Mouse (Mus musculus) frontal cortex, postnatal 10 days (tissue): ENCODE data around the gene Il6ra.

Experiments
- DNase-seq, 2 experiments: peaks; one replicate each; pipeline ENCODE4 v3.0.0; 2022; ENCODE audit warnings: low spot score in 2 of 2, mixed read lengths in 1 of 2

Gene Il6ra

DNA sequence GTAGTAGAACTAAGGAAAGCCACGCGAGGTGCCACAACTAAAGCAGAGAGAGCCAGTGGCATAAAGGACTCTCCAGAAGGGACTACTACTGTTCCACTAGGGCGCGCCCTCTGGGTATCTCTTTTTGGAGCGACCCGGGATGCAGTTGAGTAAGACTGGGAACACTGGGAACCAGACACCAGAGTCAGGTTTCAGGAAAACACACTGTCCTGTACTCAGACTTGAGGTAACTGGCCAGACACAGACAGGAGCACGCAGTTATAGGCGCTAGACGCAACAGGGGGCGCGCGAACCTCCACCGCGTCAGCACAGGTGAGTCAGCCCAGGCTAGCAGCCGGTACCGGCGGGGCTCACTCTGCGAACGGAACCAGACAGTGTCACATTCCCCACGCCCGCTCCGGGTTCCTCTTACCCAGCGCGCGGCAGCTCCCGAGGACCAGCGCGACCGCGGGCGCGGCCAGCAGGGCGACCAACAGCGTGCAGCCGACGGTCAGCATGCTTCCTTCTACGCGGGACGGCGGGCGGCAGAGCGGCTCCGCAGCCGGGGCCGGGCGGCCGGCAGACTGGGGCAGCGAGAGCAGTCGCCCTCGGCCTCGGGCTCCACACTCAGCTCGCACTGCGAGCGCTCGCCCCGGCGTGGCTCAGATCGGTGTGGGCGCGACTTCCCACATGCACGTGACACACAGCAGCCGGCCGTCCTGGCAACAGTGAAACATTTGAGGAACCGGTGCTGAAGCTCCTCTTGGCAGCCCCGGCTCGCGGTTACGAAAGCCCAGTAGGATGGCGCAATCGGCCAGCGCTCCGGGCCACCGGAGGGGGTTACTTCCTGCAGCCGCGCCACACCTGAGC is at the start of gene Il6ra:
TSS of gene Il6ra (minus strand) at position 654 of the 849 bp plus-strand sequence.
- peak; percentile 59 to 66 for DNase-seq

GRCm38 (mm10) chr3:89962059-89962750 is 49.2 kb upstream of the Il6ra start:
- no peak for DNase-seq

GRCm38 (mm10) chr3:89961436-89961835 is 48.4 kb upstream of the Il6ra start:
- no peak for DNase-seq

DNA sequence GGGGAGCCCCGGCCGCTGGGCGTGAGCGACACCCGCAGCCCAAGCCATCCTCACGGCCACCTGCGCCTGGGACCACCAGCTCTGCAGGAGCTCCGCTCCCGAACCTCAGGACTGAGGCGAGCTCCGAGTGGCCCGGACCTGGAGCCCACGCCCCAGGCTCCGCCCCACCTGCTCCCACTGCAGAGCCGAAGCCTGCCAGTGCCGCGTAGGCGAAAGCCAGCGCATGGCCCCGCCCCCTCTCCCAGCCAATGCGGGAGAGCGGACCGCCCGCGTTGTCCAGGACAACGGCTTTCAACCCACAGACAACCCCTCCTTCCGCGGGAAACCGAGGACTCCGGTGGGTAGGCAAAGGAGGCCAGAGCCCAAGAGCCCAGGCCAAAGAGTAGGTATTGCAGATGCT is 47.5 kb upstream of the Il6ra start:
- DNase-seq: peak; percentile 93 to 94

GRCm38 (mm10) chr3:89959435-89959834 is 46.4 kb upstream of the Il6ra start:
- peak in 1 of 2 experiments; percentile 70 for DNase-seq

- DNase-seq: no peak
Measured at GRCm38 (mm10) chr3:89957880-89958279, 44.9 kb upstream of the Il6ra start.

GRCm38 (mm10) chr3:89956177-89956971 is 43.4 kb upstream of the Il6ra start:
- DNase-seq: no peak

DNA sequence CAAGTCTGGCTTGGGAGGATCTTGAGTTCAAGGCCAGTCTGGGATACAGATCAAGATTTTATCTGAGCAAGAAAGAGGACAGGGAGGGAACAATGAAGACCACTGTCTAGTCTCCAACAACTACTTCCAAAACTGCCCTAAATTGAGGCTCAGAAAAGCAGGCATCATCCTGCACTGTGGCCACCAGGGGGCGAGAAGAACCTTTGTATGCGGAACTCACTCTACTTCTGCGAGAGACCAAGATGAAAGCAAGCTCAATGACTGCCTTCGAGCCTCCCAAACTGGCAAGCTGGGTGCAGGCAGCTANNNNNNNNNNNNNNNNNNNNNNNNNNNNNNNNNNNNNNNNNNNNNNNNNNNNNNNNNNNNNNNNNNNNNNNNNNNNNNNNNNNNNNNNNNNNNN is 40.4 kb upstream of the Il6ra start:
- peak in 1 of 2 experiments; percentile 66 for DNase-seq

GRCm38 (mm10) chr3:89948655-89949054 is 35.7 kb upstream of the Il6ra start:
- no peak for DNase-seq

DNA sequence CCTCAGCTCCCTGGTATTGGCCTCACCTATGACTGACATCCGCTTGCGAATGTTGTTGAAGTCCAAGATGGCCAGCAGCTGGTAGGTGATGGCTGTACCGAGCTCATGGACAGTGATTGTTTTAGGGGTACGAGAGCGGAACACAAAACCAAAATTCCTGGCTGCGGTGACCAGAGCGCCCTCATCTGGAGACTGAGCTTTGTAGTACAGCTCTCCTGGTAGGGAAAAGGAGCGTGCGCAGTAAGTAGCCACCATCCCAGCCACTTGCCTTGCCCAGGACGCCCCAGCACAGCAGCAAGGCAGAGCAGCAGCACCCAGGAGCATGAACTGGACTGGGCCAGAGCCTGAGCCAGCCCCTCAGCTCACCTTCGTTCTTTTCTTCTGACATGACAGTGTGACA is 35.0 kb upstream of the Il6ra start:
- DNase-seq: no peak

DNA sequence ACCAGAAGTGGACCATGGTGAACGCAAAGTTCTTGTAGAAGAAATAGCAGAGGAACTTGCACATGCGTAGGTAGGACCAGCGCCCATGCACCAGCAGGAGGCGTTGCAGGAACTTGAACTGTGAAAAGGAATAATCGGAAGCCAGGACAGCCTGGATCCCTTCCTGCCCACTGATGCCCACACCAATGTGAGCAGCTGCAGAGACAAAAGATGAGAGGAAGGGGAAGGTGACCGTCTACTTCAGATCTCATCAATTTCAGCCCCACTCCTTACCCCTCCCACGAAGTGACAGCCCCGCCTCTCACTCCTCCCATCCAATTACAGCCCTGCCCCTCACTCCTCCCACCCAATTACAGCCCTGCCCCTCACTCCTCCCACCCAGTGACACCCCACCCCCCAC is 32.0 kb upstream of the Il6ra start:
- DNase-seq: no peak

GRCm38 (mm10) chr3:89942894-89943293 is 29.9 kb upstream of the Il6ra start:
- DNase-seq: no peak

- no peak for DNase-seq
Measured at GRCm38 (mm10) chr3:89936495-89936894, 23.5 kb upstream of the Il6ra start.

DNA sequence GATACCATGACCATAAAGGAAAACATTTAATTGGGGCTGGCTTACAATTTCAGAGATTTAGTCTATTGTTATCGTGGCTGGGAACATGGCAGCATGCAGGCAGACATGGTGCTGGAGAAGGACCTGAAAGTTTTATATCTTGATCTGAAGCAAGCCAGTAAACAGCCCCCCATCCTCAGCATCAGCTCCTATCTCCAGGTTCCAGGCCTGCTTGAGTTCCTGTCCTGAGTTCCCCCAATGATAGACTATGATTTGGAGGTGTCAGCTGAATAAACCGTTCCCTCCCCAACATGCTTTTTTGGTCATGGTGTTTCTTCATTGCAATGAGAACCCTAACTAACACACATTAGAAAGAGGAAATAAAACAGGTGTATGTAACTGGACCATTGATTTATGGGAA is 19.9 kb upstream of the Il6ra start:
- DNase-seq: no peak

- DNase-seq: no peak
Measured at GRCm38 (mm10) chr3:89928956-89929355, 16.0 kb upstream of the Il6ra start.

DNA sequence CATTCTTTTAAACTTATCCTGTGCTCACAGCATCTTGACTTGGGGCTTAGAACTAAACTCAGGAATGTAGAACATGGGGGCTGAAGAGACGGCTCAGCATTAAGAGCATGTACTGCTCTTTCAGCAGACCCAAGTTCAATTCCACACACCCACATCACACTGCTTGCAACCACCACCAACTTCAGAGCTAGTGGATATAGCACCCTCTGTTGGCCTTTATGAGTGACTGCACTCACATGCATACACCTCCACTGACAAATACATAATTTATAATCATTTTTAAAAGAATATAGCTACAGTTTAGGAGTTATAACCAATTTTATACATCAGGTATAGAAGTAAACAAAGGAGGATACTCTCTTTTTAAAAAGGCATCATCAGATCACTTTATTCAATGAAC is 13.4 kb upstream of the Il6ra start:
- no peak for DNase-seq

GRCm38 (mm10) chr3:89920711-89921110 is 7.7 kb upstream of the Il6ra start:
- DNase-seq: no peak

DNA sequence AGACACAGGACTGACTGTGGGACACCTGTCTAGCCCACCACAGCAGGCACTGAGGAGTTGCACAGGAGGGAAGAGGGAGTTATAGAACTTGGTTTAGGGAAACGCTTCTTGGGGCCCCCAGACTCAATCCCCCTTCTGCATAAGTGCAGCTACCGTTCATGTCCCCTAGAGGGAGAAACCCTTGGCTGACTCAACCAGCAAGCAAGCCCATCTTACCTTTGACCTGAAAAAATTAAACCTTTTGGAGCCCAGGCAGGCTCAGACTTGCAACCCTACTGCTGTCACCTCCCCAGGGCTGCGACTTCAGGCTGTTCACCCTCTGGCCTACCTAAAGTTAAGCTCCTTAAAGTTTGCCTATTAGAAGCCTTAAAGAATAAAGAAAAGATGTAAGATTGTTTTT is 4.4 kb upstream of the Il6ra start:
- no peak for DNase-seq

DNA sequence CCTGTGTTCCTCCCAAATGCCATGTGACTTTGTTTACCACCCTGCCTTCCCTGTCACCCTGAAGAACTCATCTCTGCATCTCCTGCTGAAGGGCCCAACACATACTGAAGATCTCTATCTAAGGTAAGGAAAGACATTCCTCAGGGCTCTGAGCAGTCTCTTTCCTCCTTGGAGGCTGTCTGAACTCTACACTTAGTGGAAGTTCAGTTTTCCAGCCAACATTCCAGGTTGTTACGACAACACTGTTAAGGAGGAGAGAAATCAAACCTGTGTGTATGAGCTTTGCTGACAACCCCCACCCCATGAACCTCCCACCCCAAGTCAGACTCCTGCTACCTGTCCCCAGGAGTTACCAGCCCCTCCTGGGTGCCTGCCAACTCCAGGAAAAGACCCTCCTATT is 3.6 kb upstream of the Il6ra start:
- DNase-seq: no peak

- no peak for DNase-seq
Measured at GRCm38 (mm10) chr3:89914700-89915099, 1.7 kb upstream of the Il6ra start.

GRCm38 (mm10) chr3:89912108-89912542 is 871 bp downstream of the Il6ra start:
- no peak for DNase-seq

DNA sequence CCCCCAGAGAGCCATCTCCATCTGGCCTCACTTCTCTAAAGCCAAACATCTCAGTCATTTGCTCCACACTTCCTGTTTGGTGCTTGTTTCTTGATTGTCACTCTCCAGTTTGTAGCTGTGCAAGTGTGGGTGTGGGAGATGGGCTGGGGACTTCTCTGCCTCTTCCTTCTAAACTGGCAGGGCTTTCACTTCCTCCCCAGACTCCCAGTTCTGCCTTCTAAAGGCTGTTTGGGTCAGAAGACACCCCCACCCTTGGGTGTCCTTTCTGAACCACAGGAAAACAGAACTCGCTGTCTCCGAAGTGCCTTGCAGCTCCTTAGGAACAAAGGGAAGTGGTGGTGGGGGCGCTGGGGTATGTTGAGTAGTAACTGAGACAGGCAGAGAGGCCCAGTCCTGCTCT is 1.8 kb downstream of the Il6ra start:
- DNase-seq: peak; percentile 31 to 58
